Mouse (Mus musculus): ENCODE measurements around the gene Itgb3bp. TPM values are rescaled to one million over a fixed set of nuclear protein-coding genes. Genes with fewer than 3 reads are reported as not detected.

Itgb3bp gene
- polyA plus RNA-seq (2015; fragmentation: Nextera tagmentation; extraction: Ambion mirVana) = 27.8 and 30.4 TPM in 2 replicates

DNA sequence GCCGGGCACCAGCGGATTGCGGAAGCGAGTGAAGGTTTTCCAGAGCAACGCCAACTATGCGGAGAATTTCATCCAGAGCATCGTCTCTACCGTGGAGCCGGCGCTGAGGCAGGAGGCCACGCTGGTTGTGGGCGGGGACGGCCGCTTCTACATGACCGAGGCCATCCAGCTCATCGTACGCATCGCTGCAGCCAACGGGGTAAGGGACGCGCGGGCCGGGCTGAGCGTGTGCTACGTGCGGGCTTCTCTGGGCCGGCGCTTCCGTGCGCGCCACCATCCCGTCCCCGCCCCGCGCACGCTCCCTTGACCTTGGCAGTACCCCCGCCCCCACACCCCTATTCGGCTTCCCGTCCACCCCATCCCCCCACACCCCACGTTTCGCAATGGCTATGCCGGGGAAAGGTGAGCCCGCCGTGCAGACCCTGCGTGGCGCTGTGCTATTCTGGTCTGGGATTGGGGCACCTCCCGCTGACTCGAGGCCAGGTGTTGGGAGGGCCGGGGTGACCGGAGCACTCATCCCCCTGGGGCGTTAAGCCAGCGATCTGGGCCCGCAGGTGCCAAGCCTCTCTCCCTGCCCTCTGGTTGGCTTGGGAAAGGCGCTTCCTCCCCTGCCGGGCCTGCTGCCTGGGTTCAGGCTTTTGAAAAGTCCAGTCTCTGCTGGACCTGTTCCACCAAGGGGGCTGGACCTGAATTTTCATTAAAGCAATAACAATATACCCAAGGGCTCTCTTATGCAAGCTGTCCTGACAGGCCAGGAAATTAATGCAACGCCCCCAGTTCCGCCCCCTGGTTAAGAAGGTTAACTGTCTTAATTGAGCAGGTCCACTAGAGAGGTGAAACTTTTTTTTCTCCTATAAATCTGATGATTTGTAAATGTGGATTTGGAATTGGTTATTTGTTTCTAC, at the start of gene Itgb3bp:
Gene Itgb3bp (minus strand): TSS at position 201 of the 905 bp plus-strand sequence.
- Histone ChIP-seq H3K4me2 (peak within 1 kb of the TSS; percentile 86), H3K9ac (peak within 1 kb of the TSS; percentile 73), H3K4me1 (replicated peaks) (peaks cover 56% of the 10 kb centered on the region), H3K27ac (peak within 1 kb of the TSS; percentile 82), H3K9me3 (replicated peaks) (no peaks in the 10 kb centered on the region), H3K4me3 (replicated peaks) (peak within 1 kb of the TSS; percentile 67), H3K36me3 (no peaks in the 10 kb centered on the region; the same call in 1 of the 2 replicates), H3K27me3 (no peaks in the 10 kb centered on the region)
- ATAC-seq (ENCODE audit: low read depth) (peak; percentile 82), DNase-seq (peak; percentile 63)
- WGBS (ENCODE audit: insufficient replicate concordance) = under 1% methylated on average over 57 of the region's 57 CpGs

DNA sequence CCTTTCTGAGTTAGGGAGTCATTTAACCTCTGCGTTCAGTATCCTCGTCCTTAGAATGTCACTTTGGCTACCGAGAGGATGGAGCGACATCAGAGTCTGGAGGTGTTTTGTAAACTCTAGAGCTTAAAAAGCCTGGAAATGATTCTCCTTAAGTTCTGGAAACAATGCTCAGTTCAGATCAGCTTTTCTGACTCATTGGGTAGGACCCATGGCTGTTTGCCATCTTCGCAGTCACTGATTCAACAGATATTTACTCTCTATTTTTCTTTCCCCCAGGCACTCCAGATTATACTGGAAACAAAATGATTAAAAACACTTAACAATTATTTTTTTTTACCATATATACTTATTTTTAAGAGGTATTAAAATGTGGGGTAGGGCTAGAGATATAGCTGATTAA, 49.7 kb upstream of the Itgb3bp start:
- Histone ChIP-seq H3K4me3 (replicated peaks) (no peak overlapping the region), H3K4me2 (no peak overlapping the region), H3K4me1 (replicated peaks) (no peaks in the 10 kb centered on the region), H3K27ac (no peak overlapping the region), H3K36me3 (no peaks in the 10 kb centered on the region), H3K9me3 (replicated peaks) (no peaks in the 10 kb centered on the region), H3K9ac (no peak overlapping the region), H3K27me3 (no peaks in the 10 kb centered on the region)
- no peak for DNase-seq
- ATAC-seq (ENCODE audit: low read depth) = no peak
- WGBS (ENCODE audit: insufficient replicate concordance) = 85% methylated on average over 5 of the region's 5 CpGs

DNA sequence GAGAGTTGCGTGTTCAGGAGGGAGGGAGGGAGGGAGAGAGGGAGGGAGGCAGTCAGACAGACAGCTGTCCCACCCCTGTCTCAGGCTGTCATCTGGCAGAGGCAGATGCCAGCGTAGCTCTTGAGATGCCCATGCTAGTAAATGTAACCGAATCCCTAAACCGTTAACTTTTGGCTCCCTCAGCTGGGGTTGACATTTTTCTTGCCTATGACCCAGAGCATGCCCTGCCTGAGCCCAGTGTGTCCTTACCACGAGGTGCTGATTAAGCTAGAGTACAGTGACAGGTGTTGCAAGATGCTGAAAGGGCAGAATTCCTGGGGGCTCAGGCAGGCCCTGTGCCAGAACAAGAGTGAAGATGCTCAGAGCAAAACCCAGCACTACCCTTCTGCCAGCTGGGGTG, 44.8 kb upstream of the Itgb3bp start:
- Histone ChIP-seq H3K9me3 (replicated peaks) (no peaks in the 10 kb centered on the region), H3K27me3 (no peaks in the 10 kb centered on the region), H3K36me3 (peaks cover under 1% of the 10 kb centered on the region; the same call in 1 of the 2 replicates), H3K9ac (no peak overlapping the region), H3K27ac (no peak overlapping the region), H3K4me2 (no peak overlapping the region), H3K4me3 (replicated peaks) (no peak overlapping the region), H3K4me1 (replicated peaks) (no peaks in the 10 kb centered on the region)
- WGBS (ENCODE audit: insufficient replicate concordance) = 73% methylated on average over 5 of the region's 5 CpGs
- ATAC-seq (ENCODE audit: low read depth) = no peak
- no peak for DNase-seq

DNA sequence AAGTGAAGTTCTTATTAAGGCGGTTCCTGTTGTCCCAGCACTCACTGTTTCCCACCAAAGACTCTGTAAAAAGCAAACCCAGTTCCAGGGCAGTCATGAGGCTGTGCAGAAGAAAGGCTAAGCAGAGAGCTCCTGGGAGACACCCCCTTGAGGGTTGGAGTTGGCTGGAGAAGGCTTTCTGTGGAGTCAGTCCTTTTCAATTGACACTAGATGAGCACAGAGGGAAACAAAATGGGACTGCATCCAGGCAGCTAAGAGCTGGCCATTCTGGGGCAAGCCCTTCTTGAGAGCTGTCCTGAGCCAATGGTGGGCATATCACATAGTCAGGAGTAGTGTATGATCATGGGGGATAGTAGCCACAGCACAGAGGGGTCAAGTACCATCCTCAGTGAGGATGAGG, 44.3 kb upstream of the Itgb3bp start:
- H3K4me1 ChIP-seq (replicated peaks) = no peaks in the 10 kb centered on the region
- no peak overlapping the region for H3K27ac ChIP-seq
- peaks cover 5% of the 10 kb centered on the region; the same call in 1 of the 2 replicates for H3K36me3 ChIP-seq
- no peak overlapping the region for H3K4me3 ChIP-seq (replicated peaks)
- no peak for DNase-seq
- H3K9ac ChIP-seq = no peak overlapping the region
- WGBS (ENCODE audit: insufficient replicate concordance) = 56% methylated on average over 1 of the region's 1 CpGs
- H3K27me3 ChIP-seq = no peaks in the 10 kb centered on the region
- H3K9me3 ChIP-seq (replicated peaks) = no peaks in the 10 kb centered on the region
- H3K4me2 ChIP-seq = no peak overlapping the region
- ATAC-seq (ENCODE audit: low read depth) = no peak

DNA sequence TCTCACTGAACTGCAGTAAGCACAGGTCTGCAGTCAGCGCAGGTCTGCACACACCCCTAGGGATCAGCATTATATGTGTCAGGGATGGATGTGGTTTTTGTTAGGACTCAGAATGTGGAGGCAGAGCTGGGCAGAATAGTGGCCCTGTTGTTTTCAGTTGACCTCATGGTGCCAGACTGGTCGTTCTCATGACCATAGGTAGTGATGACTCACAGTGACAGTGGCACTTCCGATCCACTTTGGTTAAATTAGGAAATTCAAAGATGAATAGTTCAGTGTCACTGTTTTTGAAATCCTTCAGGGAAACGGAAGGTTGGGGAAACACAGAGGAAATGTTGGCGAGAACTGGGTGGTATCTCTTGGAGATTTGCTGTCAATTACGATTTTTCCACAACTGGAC, 43.3 kb upstream of the Itgb3bp start:
- Histone ChIP-seq H3K4me1 (replicated peaks) (no peaks in the 10 kb centered on the region), H3K9me3 (replicated peaks) (no peaks in the 10 kb centered on the region), H3K4me2 (no peak overlapping the region), H3K4me3 (replicated peaks) (no peak overlapping the region), H3K9ac (no peak overlapping the region), H3K36me3 (peaks cover 8% of the 10 kb centered on the region; the same call in 1 of the 2 replicates), H3K27ac (no peak overlapping the region), H3K27me3 (no peaks in the 10 kb centered on the region)
- 72% methylated on average over 6 of the region's 6 CpGs for WGBS (ENCODE audit: insufficient replicate concordance)
- DNase-seq (no peak), ATAC-seq (ENCODE audit: low read depth) (no peak)

DNA sequence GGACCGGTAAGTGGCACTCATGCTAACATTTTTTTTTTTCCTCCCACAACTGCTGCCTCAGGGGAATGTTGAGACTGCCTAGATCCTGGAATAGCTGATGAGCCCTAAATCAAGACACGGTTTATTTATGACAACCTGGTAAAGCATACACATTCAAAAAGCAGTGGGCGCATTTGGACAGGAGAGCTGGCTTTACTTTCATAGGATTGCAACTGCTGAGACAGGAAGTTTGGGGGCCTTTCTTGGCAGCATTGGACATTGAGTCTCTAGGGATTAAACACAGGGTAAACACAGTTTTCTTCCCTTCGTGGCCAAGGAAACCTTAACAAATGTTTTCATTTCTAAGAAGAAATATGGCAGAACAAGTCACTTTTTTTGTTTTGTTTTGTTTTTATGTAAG, 40.5 kb upstream of the Itgb3bp start:
- Histone ChIP-seq H3K4me2 (no peak overlapping the region), H3K27me3 (no peaks in the 10 kb centered on the region), H3K36me3 (peaks cover 16% of the 10 kb centered on the region), H3K9ac (no peak overlapping the region), H3K4me1 (replicated peaks) (no peaks in the 10 kb centered on the region), H3K27ac (no peak overlapping the region), H3K9me3 (replicated peaks) (no peaks in the 10 kb centered on the region), H3K4me3 (replicated peaks) (no peak overlapping the region)
- WGBS (ENCODE audit: insufficient replicate concordance) = 68% methylated on average over 4 of the region's 4 CpGs
- ATAC-seq (ENCODE audit: low read depth) (no peak), DNase-seq (no peak)

DNA sequence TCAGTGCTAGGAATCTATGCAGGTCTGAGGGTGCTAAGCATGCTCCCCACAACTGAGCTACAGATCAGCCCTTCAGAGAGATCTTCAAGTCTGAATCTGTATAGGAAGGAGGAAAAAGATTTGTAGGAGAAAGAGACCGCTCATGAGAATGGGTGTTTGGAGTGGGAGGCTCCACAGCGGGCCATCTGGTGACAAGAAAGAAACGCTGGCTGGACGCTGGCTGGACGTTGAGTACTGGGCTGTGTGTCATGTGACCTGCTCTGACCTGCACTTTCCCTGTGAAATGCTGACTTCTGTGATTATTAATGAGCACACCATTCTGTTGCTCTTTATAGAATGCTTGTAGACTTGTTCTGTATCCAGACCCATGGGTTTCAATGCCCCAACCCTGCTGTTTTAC, 39.7 kb upstream of the Itgb3bp start:
- peaks cover 21% of the 10 kb centered on the region for H3K36me3 ChIP-seq
- H3K9me3 ChIP-seq (replicated peaks) = no peaks in the 10 kb centered on the region
- no peak overlapping the region for H3K27ac ChIP-seq
- H3K27me3 ChIP-seq = no peaks in the 10 kb centered on the region
- 75% methylated on average over 5 of the region's 5 CpGs for WGBS (ENCODE audit: insufficient replicate concordance)
- no peak overlapping the region for H3K4me2 ChIP-seq
- no peaks in the 10 kb centered on the region for H3K4me1 ChIP-seq (replicated peaks)
- ATAC-seq (ENCODE audit: low read depth) (no peak), DNase-seq (no peak)
- no peak overlapping the region for H3K9ac ChIP-seq
- H3K4me3 ChIP-seq (replicated peaks) = no peak overlapping the region

DNA sequence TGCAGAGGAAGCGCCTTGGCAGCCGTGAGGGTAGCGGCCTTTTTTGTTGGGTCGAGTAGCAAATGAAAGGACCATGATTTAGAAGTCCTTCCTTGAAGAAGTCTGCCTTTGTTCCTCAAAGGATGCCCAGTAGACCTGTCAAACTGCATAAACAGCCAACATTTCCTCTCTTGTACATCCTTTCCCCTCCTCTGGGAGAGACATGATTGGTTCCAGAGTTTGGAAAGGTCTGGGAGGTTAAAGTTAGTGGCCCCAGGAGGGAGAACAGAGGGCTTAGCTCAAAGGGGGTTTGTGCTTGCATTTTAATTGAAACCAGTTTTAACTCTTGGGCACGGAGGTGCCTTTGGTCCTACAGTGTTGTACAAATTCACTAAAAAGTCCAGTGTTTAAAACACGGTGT, 36.9 kb upstream of the Itgb3bp start:
- Histone ChIP-seq H3K27ac (no peak overlapping the region), H3K36me3 (peaks cover 30% of the 10 kb centered on the region), H3K4me3 (replicated peaks) (no peak overlapping the region), H3K9me3 (replicated peaks) (no peaks in the 10 kb centered on the region), H3K4me2 (no peak overlapping the region), H3K27me3 (no peaks in the 10 kb centered on the region), H3K9ac (no peak overlapping the region), H3K4me1 (replicated peaks) (no peaks in the 10 kb centered on the region)
- DNase-seq (no peak), ATAC-seq (ENCODE audit: low read depth) (no peak)
- 77% methylated on average over 6 of the region's 6 CpGs for WGBS (ENCODE audit: insufficient replicate concordance)

DNA sequence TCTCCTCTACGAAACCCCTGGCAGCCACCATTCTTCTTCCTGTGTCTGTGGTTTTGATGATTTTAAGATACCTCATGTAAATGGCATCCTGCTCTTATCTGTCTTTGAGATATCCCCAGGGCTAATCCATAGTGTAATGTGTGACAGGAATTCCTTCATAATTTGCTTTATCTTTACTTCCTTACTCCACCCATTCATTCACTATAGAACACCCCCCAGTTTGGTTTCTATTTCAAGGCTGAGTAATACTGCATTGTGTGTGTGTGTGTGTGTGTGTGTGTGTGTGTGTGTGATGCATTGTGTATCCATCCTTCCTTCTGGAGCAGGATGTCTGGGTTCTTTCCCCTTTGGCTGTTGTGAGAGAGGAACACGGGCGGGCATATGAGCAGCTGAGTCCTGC, 29.7 kb upstream of the Itgb3bp start:
- Histone ChIP-seq H3K4me1 (replicated peaks) (peaks cover 9% of the 10 kb centered on the region), H3K9ac (no peak overlapping the region), H3K36me3 (peaks cover 9% of the 10 kb centered on the region; the same call in 1 of the 2 replicates), H3K4me2 (no peak overlapping the region), H3K4me3 (replicated peaks) (no peak overlapping the region), H3K27me3 (no peaks in the 10 kb centered on the region), H3K9me3 (replicated peaks) (no peaks in the 10 kb centered on the region), H3K27ac (no peak overlapping the region)
- 53% methylated on average over 3 of the region's 3 CpGs for WGBS (ENCODE audit: insufficient replicate concordance)
- DNase-seq (no peak), ATAC-seq (ENCODE audit: low read depth) (no peak)

DNA sequence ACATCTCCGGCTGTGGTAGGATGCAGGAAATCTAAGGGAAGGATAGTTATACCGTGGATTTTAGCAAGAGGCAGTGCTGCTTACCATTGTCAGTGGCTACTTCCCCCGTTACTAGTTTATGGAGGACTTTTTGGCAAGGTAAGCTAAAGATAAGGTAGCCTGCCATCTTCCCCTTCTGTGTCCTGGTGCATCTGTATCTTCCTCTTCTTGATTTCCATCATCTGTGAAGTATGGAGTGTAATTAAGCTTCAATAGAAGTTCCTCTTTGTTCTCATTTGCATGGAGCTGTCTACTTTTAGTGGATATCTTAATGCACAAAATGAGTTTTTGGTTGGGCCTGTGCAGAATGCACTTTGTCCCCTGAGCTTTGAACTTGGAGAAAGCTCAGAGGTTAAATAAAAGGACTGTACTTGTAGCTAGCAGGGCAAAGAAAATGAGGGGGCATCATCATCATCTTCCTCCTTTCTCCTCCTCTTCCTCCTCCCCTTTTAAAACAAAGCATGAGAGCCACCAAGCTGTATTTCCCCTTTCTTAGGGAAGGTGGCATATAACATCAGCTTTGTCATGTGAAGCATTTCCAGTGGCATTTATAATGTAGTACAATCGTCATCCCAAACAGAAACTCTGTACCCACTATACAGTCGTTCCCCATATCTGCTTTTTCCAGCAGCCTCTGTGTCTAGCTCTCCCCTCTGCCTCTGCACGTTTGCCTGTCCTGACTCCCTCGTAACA, 28.6 kb upstream of the Itgb3bp start:
- no peaks in the 10 kb centered on the region for H3K27me3 ChIP-seq
- ATAC-seq (ENCODE audit: low read depth) = no peak
- peaks cover 9% of the 10 kb centered on the region for H3K4me1 ChIP-seq (replicated peaks)
- no peak for DNase-seq
- no peaks in the 10 kb centered on the region; the same call in 1 of the 2 replicates for H3K36me3 ChIP-seq
- no peak overlapping the region for H3K27ac ChIP-seq
- no peak overlapping the region for H3K9ac ChIP-seq
- H3K4me3 ChIP-seq (replicated peaks) = no peak overlapping the region
- H3K4me2 ChIP-seq = no peak overlapping the region
- H3K9me3 ChIP-seq (replicated peaks) = no peaks in the 10 kb centered on the region
- 47% methylated on average over 7 of the region's 7 CpGs for WGBS (ENCODE audit: insufficient replicate concordance)

DNA sequence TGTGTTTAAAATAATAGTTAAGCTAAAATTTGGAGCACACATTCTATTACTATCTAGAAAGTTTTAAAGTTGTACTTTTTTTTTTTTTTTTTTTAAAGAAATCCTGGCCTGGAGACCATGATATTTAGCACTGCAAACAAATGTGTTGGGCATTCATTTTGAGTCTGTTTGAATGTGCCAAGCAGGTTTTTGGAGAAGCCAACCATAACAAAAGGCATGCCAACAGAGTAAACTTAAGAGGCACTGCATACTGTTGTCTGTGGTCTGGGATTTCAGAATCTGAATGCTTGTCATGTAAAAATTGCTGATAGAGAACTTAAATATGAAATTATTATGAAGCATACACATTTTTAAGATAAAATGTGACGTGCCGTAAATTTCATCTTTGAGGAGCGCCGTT, 27.6 kb upstream of the Itgb3bp start:
- 92% methylated on average over 4 of the region's 4 CpGs for whole genome bisulfite sequencing (ENCODE audit: insufficient replicate concordance)
- Histone ChIP-seq H3K27me3 (no peaks in the 10 kb centered on the region), H3K4me2 (no peak overlapping the region), H3K27ac (no peak overlapping the region), H3K36me3 (no peaks in the 10 kb centered on the region), H3K9ac (no peak overlapping the region), H3K4me3 (replicated peaks) (no peak overlapping the region), H3K4me1 (replicated peaks) (peaks cover 9% of the 10 kb centered on the region), H3K9me3 (replicated peaks) (no peaks in the 10 kb centered on the region)
- no peak for ATAC-seq (ENCODE audit: low read depth)
- no peak for DNase-seq

Measured in liver, embryonic 13.5 days (tissue).